Mouse (Mus musculus) heart, adult 2 months (tissue): ENCODE data around the gene Gm19935. TPM values are rescaled to one million over a fixed set of nuclear protein-coding genes. Genes with fewer than 3 reads are reported as not detected.

Experiments
- DNase-seq, 2 experiments: peaks; one replicate each; pipeline ENCODE4 v3.0.0; 2021
- H3K27ac ChIP-seq: fragments of 200-600 bp; 2 replicates; pipeline ENCODE4 v1.8.1; 2022
- H3K27me3 ChIP-seq: fragments of 200-500 bp; 2 replicates; pipeline ENCODE4 v1.6.1; 2012; ENCODE audit warnings: mild to moderate bottlenecking, low read length, inconsistent platforms, mixed read lengths; ENCODE audit not compliant: control insufficient read depth, insufficient read depth
- H3K36me3 ChIP-seq: fragments of 200-500 bp; 2 replicates; pipeline ENCODE4 v1.6.1; 2012; ENCODE audit warnings: low read length, inconsistent platforms; ENCODE audit not compliant: control insufficient read depth, insufficient read depth
- H3K4me1 ChIP-seq: fragments of 200-500 bp; 2 replicates; pipeline ENCODE4 v1.6.1; 2011; ENCODE audit warnings: low read length; ENCODE audit not compliant: control insufficient read depth, insufficient read depth
- H3K4me3 ChIP-seq: fragments of 200-600 bp; 2 replicates; pipeline ENCODE4 v1.8.1; 2022
- H3K79me2 ChIP-seq: fragments of 200-500 bp; replicated peaks from 2 replicates; pipeline ENCODE4 v1.6.1; 2012; ENCODE audit warnings: mild to moderate bottlenecking, inconsistent platforms, low read length, moderate library complexity, mixed read lengths; ENCODE audit not compliant: control insufficient read depth, insufficient read depth
- H3K9ac ChIP-seq: fragments of 200-500 bp; 2 replicates; pipeline ENCODE4 v1.6.1; 2012; ENCODE audit warnings: low read depth, mild to moderate bottlenecking, control low read depth, inconsistent platforms, low read length, mixed read lengths
- CTCF ChIP-seq: fragments of 200-600 bp; IDR thresholded peaks from 2 replicates; pipeline ENCODE4 v1.8.1; 2022; ENCODE audit warnings: antibody characterized with exemption, mild to moderate bottlenecking, moderate library complexity
- EP300 ChIP-seq: fragments of 200-500 bp; IDR thresholded peaks from 2 replicates; pipeline ENCODE4 v1.6.1; 2011; ENCODE audit warnings: low read depth, low read length, control low read depth; ENCODE audit not compliant: insufficient read depth
- POLR2A ChIP-seq: fragments of 200-500 bp; IDR thresholded peaks from 2 replicates; pipeline ENCODE4 v1.6.1; 2011; ENCODE audit warnings: mild to moderate bottlenecking, low read depth, low read length, control low read depth; ENCODE audit not compliant: insufficient read depth
- WGBS: fragments of 180-500 bp; shearing (Covaris S2); methylation state at CpG from one replicate; pipeline ENCODE4 v1.1.7; 2018; 5-methylcytosine and 5-hydroxymethylcytosine counted together
- intact Hi-C: fragments of 180-260 bp; cut with DNase I; formaldehyde crosslinking; loops from one replicate; pipeline ENCODE4 v1.15.1; 2025
- polyA plus RNA-seq: library from polyadenylated mRNA; depleted of rRNA; stranded (reverse); fragments of >200 nt; gene quantifications from 2 replicates; pipeline ENCODE4 v1.2.3, GENCODE M21; 2012
- total RNA-seq, 2 experiments: library from RNA; stranded (reverse); gene quantifications; 2 replicates each; pipeline ENCODE4 v1.2.3; 2021

Gene Gm19935
- total and polyA plus RNA-seq, 3 experiments: 1.2 TPM; not detected in 2

DNA sequence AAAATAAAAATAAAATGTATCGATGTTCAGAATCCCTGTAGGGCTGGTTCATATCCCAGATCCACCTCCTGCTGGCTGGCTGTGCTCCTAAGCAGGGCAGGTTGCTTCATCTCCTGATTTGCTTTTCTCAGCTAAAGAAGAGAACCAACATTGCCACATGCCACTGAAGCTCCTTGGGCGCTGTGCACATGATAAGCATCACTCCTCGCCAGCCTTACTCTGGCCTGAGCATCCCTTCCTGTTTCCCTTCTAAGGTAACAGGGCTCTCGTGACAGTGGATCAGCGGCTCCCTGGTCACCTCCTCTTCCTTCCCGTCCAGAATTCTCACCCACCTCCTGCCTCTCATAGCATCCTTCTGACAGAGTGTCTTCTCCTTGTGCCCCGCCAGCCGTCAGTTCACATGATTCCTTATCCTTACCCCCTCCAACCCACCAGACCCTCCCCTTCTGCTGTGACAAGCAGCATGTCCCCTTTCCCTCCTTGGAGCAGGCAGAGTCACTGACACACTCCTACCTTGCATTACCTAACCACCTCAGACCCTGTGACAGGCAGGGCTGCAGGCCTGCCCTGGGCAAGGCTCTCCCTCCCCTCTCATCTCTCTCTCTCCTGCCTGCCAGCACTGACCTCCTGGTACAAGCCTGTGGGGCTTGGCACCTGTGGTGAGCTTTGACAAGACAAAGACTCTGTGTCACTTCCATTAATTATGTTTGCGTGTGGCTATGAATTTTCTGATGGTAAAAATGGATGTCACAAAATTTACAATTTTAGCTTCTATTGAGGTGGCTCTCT is 27.2 kb upstream of the Gm19935 start:
- Histone ChIP-seq H3K4me1 (peaks cover 23% of the 10 kb centered on the region), H3K36me3 (no peaks in the 10 kb centered on the region; the same call in 1 of the 2 replicates), H3K9ac (no peak overlapping the region), H3K27me3 (no peaks in the 10 kb centered on the region), H3K79me2 (peaks cover 1% of the 10 kb centered on the region), H3K4me3 (no peak overlapping the region), H3K27ac (no peak overlapping the region)
- intact Hi-C loops: loop anchor here (5.0 kb wide), 1 partner anchor 47 kb away; no protein-coding TSS in a partner anchor
- no peak for DNase-seq
- 65% methylated on average over 9 of the region's 9 CpGs for WGBS
- TF ChIP-seq CTCF (no peak), EP300 (no peak)

DNA sequence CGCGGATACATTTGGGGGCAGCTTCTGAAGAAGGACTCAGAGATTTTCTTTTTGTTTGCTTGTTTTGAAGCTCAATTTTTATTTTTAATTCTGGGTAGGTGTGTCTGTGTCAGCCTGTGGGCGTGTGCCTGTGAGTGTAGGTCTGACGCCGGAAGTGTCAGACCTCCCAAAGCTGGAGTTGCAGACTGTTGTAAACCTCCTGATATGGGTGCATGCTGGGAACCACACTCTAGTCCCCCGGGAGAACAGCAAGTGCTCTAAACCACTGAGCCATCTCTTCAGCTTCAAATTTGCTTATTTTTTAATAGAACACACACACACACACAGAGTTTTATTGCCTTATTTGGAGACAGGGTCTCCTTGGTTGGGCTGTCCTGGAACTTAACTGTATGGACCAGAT is 25.9 kb upstream of the Gm19935 start:
- no peaks in the 10 kb centered on the region for H3K27me3 ChIP-seq
- peaks cover 23% of the 10 kb centered on the region for H3K4me1 ChIP-seq
- 73% methylated on average over 6 of the region's 6 CpGs for WGBS
- DNase-seq: no peak
- no peaks in the 10 kb centered on the region; the same call in 1 of the 2 replicates for H3K36me3 ChIP-seq
- intact Hi-C loops: loop anchor here (5.0 kb wide), 1 partner anchor 46 kb away; no protein-coding TSS in a partner anchor
- no peak overlapping the region for H3K27ac ChIP-seq
- no peak overlapping the region for H3K9ac ChIP-seq
- no peak overlapping the region for H3K4me3 ChIP-seq
- TF ChIP-seq CTCF (no peak), POLR2A (no peak), EP300 (no peak)
- H3K79me2 ChIP-seq: peaks cover 1% of the 10 kb centered on the region; the same call in 1 of the 2 replicates

DNA sequence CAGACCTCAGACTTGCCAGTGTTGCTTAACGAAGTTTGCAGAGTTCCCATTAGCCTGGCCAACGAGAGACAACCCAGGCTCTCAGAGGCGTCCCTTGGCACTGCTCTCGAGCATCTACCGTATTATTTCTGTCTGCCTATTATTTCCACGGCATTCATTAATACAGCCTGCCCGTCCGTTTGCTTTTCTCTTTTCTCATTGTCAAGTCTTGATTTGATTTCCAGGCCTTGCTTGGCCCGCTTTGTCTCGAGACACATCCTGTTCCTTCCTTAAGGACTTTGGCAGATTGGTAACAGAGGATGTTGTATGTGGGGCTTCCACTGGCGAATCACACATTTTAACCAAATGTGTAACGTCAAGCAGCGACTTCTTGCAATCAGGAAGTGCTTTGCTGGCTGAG is 24.1 kb upstream of the Gm19935 start:
- no peak overlapping the region for H3K9ac ChIP-seq
- WGBS: 34% methylated on average over 13 of the region's 13 CpGs
- no peak overlapping the region for H3K4me3 ChIP-seq
- H3K27ac ChIP-seq: peak overlapping the region; percentile 44
- H3K79me2 ChIP-seq: peaks cover 1% of the 10 kb centered on the region; the same call in 1 of the 2 replicates
- intact Hi-C loops: loop anchor here (1.0 to 5.0 kb wide), 4 partner anchors 13 to 44 kb away; partner anchors contain the start of gene Chd9
- H3K4me1 ChIP-seq: peaks cover 23% of the 10 kb centered on the region
- DNase-seq: peak in 1 of 2 experiments; percentile 66
- TF ChIP-seq CTCF (no peak), POLR2A (peak; percentile 44; the same call in 1 of the 2 replicates), EP300 (peak; percentile 78)
- no peaks in the 10 kb centered on the region; the same call in 1 of the 2 replicates for H3K36me3 ChIP-seq
- H3K27me3 ChIP-seq: no peaks in the 10 kb centered on the region

DNA sequence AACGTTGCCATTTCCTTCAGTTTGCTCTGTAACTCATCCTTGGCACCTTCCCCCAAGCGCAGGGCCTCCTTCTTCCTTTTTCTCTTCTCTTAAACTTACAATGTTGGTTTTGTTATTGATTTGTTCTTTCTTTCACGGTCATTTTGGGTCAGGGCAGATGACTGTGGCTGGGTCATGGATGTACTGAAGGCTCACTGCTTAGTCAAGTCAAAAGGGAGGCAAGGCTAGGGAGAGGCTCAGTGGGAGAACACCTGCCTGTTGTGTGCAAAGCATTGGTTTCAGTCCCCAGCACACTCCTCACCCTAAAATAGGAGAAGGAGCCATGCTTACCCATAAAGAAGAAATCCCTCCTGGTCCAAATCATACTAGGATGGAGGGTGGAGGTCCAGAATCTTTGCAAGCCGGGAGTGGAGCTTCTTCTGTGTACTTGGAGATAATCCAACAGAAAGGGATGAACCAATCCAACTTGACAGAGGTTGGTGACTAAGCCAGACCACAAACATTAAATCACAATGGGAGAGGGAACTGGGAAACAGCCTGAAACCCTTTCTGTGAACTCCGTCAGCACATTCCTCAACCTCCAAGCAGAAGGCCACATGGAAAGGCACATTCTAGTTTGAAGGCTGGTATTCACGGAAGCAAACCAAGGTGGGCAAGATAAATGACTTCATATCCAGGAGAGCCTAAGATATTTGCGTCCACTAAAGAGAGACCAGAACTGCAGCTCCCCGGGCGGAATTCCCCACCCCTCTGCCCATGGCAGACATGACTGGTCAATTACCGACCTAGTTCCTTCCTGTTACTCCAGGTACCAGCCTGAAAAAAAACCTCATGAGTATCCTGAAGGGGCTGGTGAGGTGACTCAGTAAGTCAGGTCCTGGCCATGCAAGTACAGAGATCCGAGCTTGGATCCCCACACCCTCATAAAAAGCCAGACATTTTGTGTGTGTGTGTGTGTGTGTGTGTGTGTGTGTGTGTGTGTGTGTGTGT is 22.8 kb upstream of the Gm19935 start:
- WGBS: 59% methylated on average over 11 of the region's 11 CpGs
- Histone ChIP-seq H3K4me3 (no peak overlapping the region), H3K27ac (no peak overlapping the region; the same call in 1 of the 2 replicates), H3K4me1 (peaks cover 23% of the 10 kb centered on the region), H3K27me3 (no peaks in the 10 kb centered on the region), H3K9ac (no peak overlapping the region), H3K36me3 (no peaks in the 10 kb centered on the region; the same call in 1 of the 2 replicates), H3K79me2 (peaks cover 1% of the 10 kb centered on the region; the same call in 1 of the 2 replicates)
- TF ChIP-seq CTCF (no peak), POLR2A (no peak), EP300 (no peak)
- intact Hi-C loops: loop anchor here (5.0 kb wide), 1 partner anchor 43 kb away; no protein-coding TSS in a partner anchor
- no peak for DNase-seq

DNA sequence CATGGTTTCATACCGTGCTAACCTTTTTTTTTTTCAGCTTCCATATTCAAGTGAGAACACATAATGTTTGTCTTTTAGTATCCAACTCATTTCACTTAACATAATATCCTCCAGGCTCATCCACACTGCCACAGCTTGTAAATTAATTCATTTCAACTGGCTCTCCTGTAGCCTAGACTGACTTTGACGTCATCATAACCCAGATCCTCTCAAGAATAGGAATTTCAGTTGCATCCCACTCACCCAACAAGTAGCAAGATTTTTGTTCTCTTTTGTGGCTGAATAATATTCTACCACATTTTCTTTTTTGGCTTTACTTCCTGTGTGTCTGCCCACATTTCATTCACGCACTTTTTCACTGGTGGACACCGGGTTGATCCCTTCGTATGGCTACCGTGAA is 20.2 kb upstream of the Gm19935 start:
- H3K4me3 ChIP-seq: no peak overlapping the region
- peaks cover 2% of the 10 kb centered on the region; the same call in 1 of the 2 replicates for H3K79me2 ChIP-seq
- no peaks in the 10 kb centered on the region; the same call in 1 of the 2 replicates for H3K36me3 ChIP-seq
- intact Hi-C loops: no loop called here
- H3K9ac ChIP-seq: no peak overlapping the region
- peaks cover 28% of the 10 kb centered on the region for H3K4me1 ChIP-seq
- 87% methylated on average over 6 of the region's 6 CpGs for WGBS
- DNase-seq: no peak
- H3K27me3 ChIP-seq: no peaks in the 10 kb centered on the region
- no peak overlapping the region for H3K27ac ChIP-seq
- no peak for TF ChIP-seq EP300
- no peak for TF ChIP-seq CTCF
- no peak for TF ChIP-seq POLR2A
